9 mouse cellular contexts compared by ENCODE assay signal in the genomic region with DNA sequence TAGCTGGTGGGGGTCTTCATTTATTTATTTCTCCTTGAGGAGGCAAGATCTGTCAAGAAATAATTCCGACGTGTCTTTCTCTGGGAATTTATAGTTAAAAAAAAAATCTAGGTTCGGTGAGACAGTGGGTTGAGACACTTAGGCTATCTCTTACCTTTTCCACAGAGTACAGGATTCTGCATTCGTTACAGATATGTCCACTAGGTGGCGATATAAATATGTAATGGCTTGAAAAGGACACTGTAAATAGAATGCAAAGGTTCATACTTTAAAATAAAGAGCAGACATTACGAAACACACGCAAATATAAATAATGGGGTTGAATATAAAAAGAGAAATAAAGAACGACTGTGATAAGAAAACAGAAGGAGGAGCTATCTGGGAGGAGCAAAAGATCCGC.
A peak's percentile ranks its signal among the peaks of the same experiment; 100 is the strongest.
DNase-seq lines count a peak whose midpoint lies in the region; ATAC-seq and TF ChIP-seq lines count a peak whose summit lies in the region.
"Had no signal": no experiment of that assay in that cellular context is flagged by ENCODE, and none has a peak within 500 bp of the region (broad histone marks: within the 10 kb centered on the region; RNA-seq: fewer than 3 reads in every experiment).

No protein-coding gene starts in this region.

- no peaks in the 10 kb centered on the region for H3K4me1 ChIP-seq in hindbrain, embryonic 16.5 days (ENCODE audit: control insufficient read depth, insufficient read depth, low read depth, low read length)
- H3K4me1 ChIP-seq in heart, embryonic 10.5 days, result no peaks in the 10 kb centered on the region
- H3K4me1 ChIP-seq: liver, embryonic 15.5 days had no signal

- peak; percentile 62 for TF ChIP-seq CTCF in gastrocnemius, adult 2 months (IDR thresholded peaks at IDR 0.05)

- no peak overlapping the region for H3K9ac ChIP-seq in hindbrain, embryonic 16.5 days (ENCODE audit: low read depth, low read length)
- H3K9ac ChIP-seq: liver, embryonic 15.5 days had no signal

- peak; percentile 84 for ATAC-seq in hindbrain, embryonic 16.5 days

- WGBS in hindbrain, embryonic 16.5 days, result 20% methylated on average over 9 of the region's 9 CpGs
- WGBS in heart, embryonic 10.5 days, result 26% methylated on average over 9 of the region's 9 CpGs

- H3K36me3 ChIP-seq in hindbrain, embryonic 16.5 days (ENCODE audit: control insufficient read depth, insufficient read depth, low read length), result no peaks in the 10 kb centered on the region
- no peaks in the 10 kb centered on the region for H3K36me3 ChIP-seq in heart, embryonic 10.5 days
- H3K36me3 ChIP-seq: liver, embryonic 15.5 days had no signal

- H3K4me3 ChIP-seq in gastrocnemius, adult 2 months, result no peak overlapping the region
- H3K4me3 ChIP-seq in hindbrain, embryonic 16.5 days (ENCODE audit: low read length), result no peak overlapping the region
- no peak overlapping the region for H3K4me3 ChIP-seq in heart, embryonic 10.5 days
- H3K4me3 ChIP-seq: liver, embryonic 15.5 days had no signal

- no peak for DNase-seq in gastrocnemius, adult 2 months
- DNase-seq in gastrocnemius, postnatal 4 days (ENCODE audit: low spot score in 2 of 2), result no peak
- DNase-seq in thymus, postnatal 0 days (ENCODE audit: low spot score), result peak; percentile 13
- DNase-seq in thymus, postnatal 14 days, result no peak
- peak; percentile 18 for DNase-seq in retina, adult 2 months (ENCODE audit: low read depth, low spot score)
- DNase-seq in gastrocnemius, postnatal 36 days, result no peak
- no peak for DNase-seq in heart, embryonic 10.5 days (ENCODE audit: low spot score)

- no peak overlapping the region for H3K27ac ChIP-seq in gastrocnemius, adult 2 months
- H3K27ac ChIP-seq in hindbrain, embryonic 16.5 days (ENCODE audit: low read depth, low read length), result no peak overlapping the region
- no peak overlapping the region for H3K27ac ChIP-seq in heart, embryonic 10.5 days
- H3K27ac ChIP-seq: liver, embryonic 15.5 days had no signal

- intact Hi-C loops in gastrocnemius, adult 2 months (cut with DNase I), result loop anchor here (5.0 kb wide), 1 partner anchor 1497 kb away; no protein-coding TSS in a partner anchor
- intact Hi-C loops in gastrocnemius, postnatal 36 days (cut with DNase I), result loop anchor here (5.0 kb wide), 1 partner anchor 1497 kb away; no protein-coding TSS in a partner anchor

- no peaks in the 10 kb centered on the region for H3K9me3 ChIP-seq in hindbrain, embryonic 16.5 days (ENCODE audit: control insufficient read depth, low read length)
- no peaks in the 10 kb centered on the region for H3K9me3 ChIP-seq in heart, embryonic 10.5 days
- H3K9me3 ChIP-seq: liver, embryonic 15.5 days had no signal

- H3K27me3 ChIP-seq in hindbrain, embryonic 16.5 days (replicated peaks; ENCODE audit: control insufficient read depth, insufficient read depth, low read length), result no peaks in the 10 kb centered on the region
- no peaks in the 10 kb centered on the region for H3K27me3 ChIP-seq in heart, embryonic 10.5 days (ENCODE audit: insufficient read depth, poor library complexity, severe bottlenecking)
- H3K27me3 ChIP-seq: liver, embryonic 15.5 days had no signal

- H3K4me2 ChIP-seq in hindbrain, embryonic 16.5 days (ENCODE audit: low read length), result no peak overlapping the region
- H3K4me2 ChIP-seq: liver, embryonic 15.5 days had no signal

Comparison
In these comparisons a context has a peak if more than half of its experiments do, and no peak if none do; other contexts are left out.
1. DNase-seq: peak in thymus, postnatal 0 days (single experiment) and retina, adult 2 months (single experiment); none in gastrocnemius, adult 2 months (single experiment), gastrocnemius, postnatal 4 days (0 of 2), thymus, postnatal 14 days (single experiment), gastrocnemius, postnatal 36 days (0 of 2) and heart, embryonic 10.5 days (single experiment).